Mouse (Mus musculus): ENCODE data around the gene Slc12a8.

Slc12a8 gene

GRCm38 (mm10) chr16:33672643-33673042 lies 155.5 kb downstream of the Slc12a8 start:
- no peak for DNase-seq (ENCODE audit: low read depth, low spot score)

GRCm38 (mm10) chr16:33673530-33674109 lies 156.5 kb downstream of the Slc12a8 start:
- no peak for DNase-seq (ENCODE audit: low read depth, low spot score)

- no peak for DNase-seq (ENCODE audit: low read depth, low spot score)
Measured at GRCm38 (mm10) chr16:33675151-33675847, 158.2 kb downstream of the Slc12a8 start.

- DNase-seq (ENCODE audit: low read depth, low spot score) = no peak
Measured at GRCm38 (mm10) chr16:33675848-33676184, 158.7 kb downstream of the Slc12a8 start.

- DNase-seq (ENCODE audit: low read depth, low spot score) = no peak
Measured at GRCm38 (mm10) chr16:33676347-33677312, 159.5 kb downstream of the Slc12a8 start.

- no peak for DNase-seq (ENCODE audit: low read depth, low spot score)
Measured at GRCm38 (mm10) chr16:33677313-33677690, 160.2 kb downstream of the Slc12a8 start.

GRCm38 (mm10) chr16:33677901-33678300 lies 160.8 kb downstream of the Slc12a8 start:
- peak; percentile 19 for DNase-seq (ENCODE audit: low read depth, low spot score)

GRCm38 (mm10) chr16:33680271-33680670 lies 163.1 kb downstream of the Slc12a8 start:
- DNase-seq (ENCODE audit: low read depth, low spot score) = no peak

- DNase-seq (ENCODE audit: low read depth, low spot score) = peak; percentile 66
Measured at GRCm38 (mm10) chr16:33680816-33681215, 163.7 kb downstream of the Slc12a8 start.

- no peak for DNase-seq (ENCODE audit: low read depth, low spot score)
Measured at GRCm38 (mm10) chr16:33681661-33682060, 164.5 kb downstream of the Slc12a8 start.

GRCm38 (mm10) chr16:33682651-33683050 lies 165.5 kb downstream of the Slc12a8 start:
- DNase-seq (ENCODE audit: low read depth, low spot score) = no peak

GRCm38 (mm10) chr16:33683206-33684161 lies 166.4 kb downstream of the Slc12a8 start:
- DNase-seq (ENCODE audit: low read depth, low spot score) = no peak

GRCm38 (mm10) chr16:33684162-33684702 lies 167.1 kb downstream of the Slc12a8 start, which contains the start of gene Heg1:
Heg1 (plus strand) TSS chr16:33684370.
- DNase-seq (ENCODE audit: low read depth, low spot score) = no peak

- peak; percentile 17 for DNase-seq (ENCODE audit: low read depth, low spot score)
Measured at GRCm38 (mm10) chr16:33684703-33685701, 167.9 kb downstream of the Slc12a8 start.

- DNase-seq (ENCODE audit: low read depth, low spot score) = no peak
Measured at GRCm38 (mm10) chr16:33686056-33686455, 168.9 kb downstream of the Slc12a8 start.

- no peak for DNase-seq (ENCODE audit: low read depth, low spot score)
Measured at GRCm38 (mm10) chr16:33687724-33688123, 170.6 kb downstream of the Slc12a8 start.

GRCm38 (mm10) chr16:33690975-33691747 lies 174.0 kb downstream of the Slc12a8 start:
- no peak for DNase-seq (ENCODE audit: low read depth, low spot score)

GRCm38 (mm10) chr16:33693553-33693952 lies 176.4 kb downstream of the Slc12a8 start:
- no peak for DNase-seq (ENCODE audit: low read depth, low spot score)

Data from ES-CJ7 (cell line).